Mouse (Mus musculus) testis, adult 10 weeks (tissue): ENCODE data around the gene Arhgap18. TPM values are rescaled to one million over a fixed set of nuclear protein-coding genes. Genes with fewer than 3 reads are reported as not detected.

Experiments
- polyA plus RNA-seq: library from polyadenylated mRNA; stranded (reverse); fragments of 350-450 nt; fragmentation: Illumina TruSeq; extraction: RNeasy Lipid Tissue Mini Kit (QIAGEN cat#74804); gene quantifications from one replicate; pipeline ENCODE4 v1.2.3, GENCODE M21; 2014; ENCODE audit warnings: low read depth, low replicate concordance

The Arhgap18 gene
- polyA plus RNA-seq: 23.9 TPM

DNA sequence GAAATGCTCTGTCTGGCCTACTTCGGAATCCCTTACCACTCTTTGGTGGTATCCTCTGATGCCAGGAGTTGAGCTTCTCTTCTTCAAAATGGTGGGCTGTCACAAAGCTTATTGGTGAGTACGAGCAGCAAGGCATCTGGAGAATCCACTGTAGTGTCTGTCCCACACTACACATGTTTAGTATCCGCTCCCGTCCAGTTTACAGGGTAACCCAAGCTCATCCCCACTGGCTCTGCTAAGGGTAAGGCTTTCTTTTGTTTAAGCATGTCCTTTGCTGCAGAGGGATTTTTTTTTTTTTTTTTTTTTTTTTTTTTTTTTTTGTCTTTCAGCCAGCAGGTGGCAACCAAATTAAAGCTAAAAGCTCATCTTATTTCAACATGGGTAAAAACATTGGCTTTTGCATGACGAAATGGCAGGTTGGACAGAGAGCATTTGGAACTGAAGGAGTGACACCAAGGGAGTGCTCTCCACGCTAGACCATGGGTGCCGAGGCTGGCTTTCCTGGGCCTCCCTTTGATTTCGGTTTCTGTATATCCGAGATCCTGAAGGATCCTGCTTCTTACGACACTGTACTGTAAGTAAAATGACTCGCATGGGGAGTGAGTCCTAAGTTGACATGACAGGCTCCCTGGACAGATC is at the start of gene Arhgap18:
TSS of gene Arhgap18 (plus strand) at position 493 of the 639 bp plus-strand sequence.

